Comparison of ENCODE assay signal across 8 mouse cellular contexts in genomic region chr9:99630071-99630470, GRCm38 (mm10). TPM values are rescaled to one million over a fixed set of nuclear protein-coding genes. Genes with fewer than 3 reads are reported as not detected.
DNase-seq lines count a peak whose midpoint lies in the region; ATAC-seq lines count a peak whose summit lies in the region.

No protein-coding gene starts in this region.

- peak overlapping the region; percentile 62 for H3K9ac ChIP-seq in embryonic facial prominence, embryonic 15.5 days
- peak overlapping the region; percentile 79 for H3K9ac ChIP-seq in hindbrain, embryonic 16.5 days (ENCODE audit: low read depth, low read length)
- no peak overlapping the region for H3K9ac ChIP-seq in liver, embryonic 16.5 days (ENCODE audit: low read depth, low read length)

- peaks cover 33% of the 10 kb centered on the region for H3K4me1 ChIP-seq in embryonic facial prominence, embryonic 15.5 days
- H3K4me1 ChIP-seq in hindbrain, embryonic 16.5 days (ENCODE audit: control insufficient read depth, insufficient read depth, low read depth, low read length), result peaks cover 21% of the 10 kb centered on the region
- H3K4me1 ChIP-seq in liver, embryonic 16.5 days (ENCODE audit: control insufficient read depth, low read depth, low read length), result no peaks in the 10 kb centered on the region

- peaks cover 19% of the 10 kb centered on the region; the same call in 1 of the 2 replicates for H3K36me3 ChIP-seq in embryonic facial prominence, embryonic 15.5 days
- no peaks in the 10 kb centered on the region for H3K36me3 ChIP-seq in hindbrain, embryonic 16.5 days (ENCODE audit: control insufficient read depth, insufficient read depth, low read length)
- H3K36me3 ChIP-seq in liver, embryonic 16.5 days (ENCODE audit: control insufficient read depth, insufficient read depth), result no peaks in the 10 kb centered on the region

- peak overlapping the region; percentile 63 for H3K4me3 ChIP-seq in embryonic facial prominence, embryonic 15.5 days (replicated peaks)
- peak overlapping the region; percentile 60 for H3K4me3 ChIP-seq in hindbrain, embryonic 16.5 days (ENCODE audit: low read length)
- H3K4me3 ChIP-seq in liver, embryonic 16.5 days (ENCODE audit: low read depth, low read length), result peak overlapping the region; percentile 45

- H3K9me3 ChIP-seq in embryonic facial prominence, embryonic 15.5 days (replicated peaks), result no peaks in the 10 kb centered on the region
- H3K9me3 ChIP-seq in hindbrain, embryonic 16.5 days (ENCODE audit: control insufficient read depth, low read length), result no peaks in the 10 kb centered on the region
- H3K9me3 ChIP-seq in liver, embryonic 16.5 days (replicated peaks; ENCODE audit: control insufficient read depth, low read length), result no peaks in the 10 kb centered on the region

- H3K27ac ChIP-seq in embryonic facial prominence, embryonic 15.5 days (replicated peaks), result peak overlapping the region; percentile 96
- peak overlapping the region; percentile 85 for H3K27ac ChIP-seq in hindbrain, embryonic 16.5 days (ENCODE audit: low read depth, low read length)
- H3K27ac ChIP-seq in liver, embryonic 16.5 days (ENCODE audit: low read length), result no peak overlapping the region

- H3K4me2 ChIP-seq in embryonic facial prominence, embryonic 15.5 days (replicated peaks), result peak overlapping the region; percentile 67
- peak overlapping the region; percentile 64 for H3K4me2 ChIP-seq in hindbrain, embryonic 16.5 days (ENCODE audit: low read length)
- peak overlapping the region; percentile 57 for H3K4me2 ChIP-seq in liver, embryonic 16.5 days (ENCODE audit: low read depth, low read length)

- 1% methylated on average over 11 of the region's 11 CpGs for WGBS in embryonic facial prominence, embryonic 15.5 days
- 0% methylated on average over 11 of the region's 11 CpGs for WGBS in hindbrain, embryonic 16.5 days
- WGBS in liver, embryonic 16.5 days (ENCODE audit: insufficient replicate concordance), result 4% methylated on average over 11 of the region's 11 CpGs

- no peak for DNase-seq in cerebellum, adult 11 months
- peak; percentile 64 for DNase-seq in 3T3-L1 (ENCODE audit: low read depth, low spot score)
- DNase-seq in natural killer cell, adult 2 months (ENCODE audit: low spot score in 2 of 2), result no peak
- DNase-seq in left cerebral cortex, adult 18-20 months (ENCODE audit: low spot score in 2 of 2), result no peak

- ATAC-seq in cerebellum, adult (ENCODE audit: insufficient number of reproducible peaks, low FRiP score, low TSS enrichment), result peak; percentile 54; the same call in 1 of the 2 replicates
- ATAC-seq in embryonic facial prominence, embryonic 15.5 days (ENCODE audit: insufficient number of reproducible peaks, low FRiP score, low TSS enrichment, low read depth), result peak; percentile 13
- ATAC-seq in hindbrain, embryonic 16.5 days, result peak; percentile 21; the same call in 1 of the 2 replicates
- no peak for ATAC-seq in liver, embryonic 16.5 days (ENCODE audit: low read depth)

- H3K27me3 ChIP-seq in embryonic facial prominence, embryonic 15.5 days, result no peaks in the 10 kb centered on the region
- H3K27me3 ChIP-seq in hindbrain, embryonic 16.5 days (replicated peaks; ENCODE audit: control insufficient read depth, insufficient read depth, low read length), result no peaks in the 10 kb centered on the region
- H3K27me3 ChIP-seq in liver, embryonic 16.5 days (ENCODE audit: control insufficient read depth, insufficient read depth, low read depth, low read length), result peaks cover 13% of the 10 kb centered on the region

RNA-seq across cellular contexts. Expression of gene Dzip1l, which starts 0.8 kb away (rescaled TPM):
- 26.7 and 29.1 TPM in 2 replicates for polyA plus RNA-seq in embryonic facial prominence, embryonic 15.5 days (2015; fragmentation: Nextera tagmentation; extraction: Ambion mirVana)
- polyA plus RNA-seq in hindbrain, embryonic 16.5 days (2015; fragmentation: Nextera tagmentation; extraction: Ambion mirVana), result 10.0 and 10.2 TPM in 2 replicates
- polyA plus RNA-seq in liver, embryonic 16.5 days (2015; fragmentation: Nextera tagmentation; extraction: Ambion mirVana), result 0.54 and 0.71 TPM in 2 replicates
- total RNA-seq in left cerebral cortex, adult 18-20 months (2021), result 10 to 100 TPM; 25.1 to 27.5 TPM

RNA-seq across cellular contexts. Expression of gene A4gnt, which starts 17.8 kb away (rescaled TPM):
- polyA plus RNA-seq in embryonic facial prominence, embryonic 15.5 days (2015; fragmentation: Nextera tagmentation; extraction: Ambion mirVana), result not detected in 2 replicates
- polyA plus RNA-seq in hindbrain, embryonic 16.5 days (2015; fragmentation: Nextera tagmentation; extraction: Ambion mirVana), result not detected in 2 replicates
- polyA plus RNA-seq in liver, embryonic 16.5 days (2015; fragmentation: Nextera tagmentation; extraction: Ambion mirVana), result not detected in 2 replicates
- under 1 TPM; 0.16 to 0.28 TPM for total RNA-seq in left cerebral cortex, adult 18-20 months (2021)

RNA-seq across cellular contexts. Expression of gene Dbr1, which starts 54.5 kb away (rescaled TPM):
- polyA plus RNA-seq in embryonic facial prominence, embryonic 15.5 days (2015; fragmentation: Nextera tagmentation; extraction: Ambion mirVana), result 23.4 and 27.2 TPM in 2 replicates
- 23.7 and 25.4 TPM in 2 replicates for polyA plus RNA-seq in hindbrain, embryonic 16.5 days (2015; fragmentation: Nextera tagmentation; extraction: Ambion mirVana)
- polyA plus RNA-seq in liver, embryonic 16.5 days (2015; fragmentation: Nextera tagmentation; extraction: Ambion mirVana), result 13.9 and 15.8 TPM in 2 replicates
- 10 to 100 TPM; 11.2 to 13.8 TPM for total RNA-seq in left cerebral cortex, adult 18-20 months (2021)
